In genomic region chr3:88214971-88215552, GRCm38 (mm10) we compare ENCODE assay signal across 8 mouse cellular contexts. TPM values are rescaled to one million over a fixed set of nuclear protein-coding genes. Genes with fewer than 3 reads are reported as not detected.
A peak's percentile ranks its signal among the peaks of the same experiment; 100 is the strongest.
DNase-seq lines count a peak whose midpoint lies in the region; ATAC-seq lines count a peak whose summit lies in the region.

No protein-coding gene starts in this region.

- WGBS in heart, embryonic 11.5 days (ENCODE audit: insufficient replicate concordance) = 2% methylated on average over 48 of the region's 48 CpGs
- 2% methylated on average over 48 of the region's 48 CpGs for WGBS in hindbrain, embryonic 13.5 days
- WGBS in midbrain, embryonic 10.5 days = under 1% methylated on average over 48 of the region's 48 CpGs

- H3K9ac ChIP-seq in heart, embryonic 11.5 days (ENCODE audit: low read depth, low read length) = no peak overlapping the region
- H3K9ac ChIP-seq in hindbrain, embryonic 13.5 days = peak overlapping the region; percentile 99

- peak overlapping the region; percentile 35 for H3K4me3 ChIP-seq in heart, embryonic 11.5 days (ENCODE audit: low read depth, low read length)
- H3K4me3 ChIP-seq in brown adipose tissue, adult 24 weeks (ENCODE audit: insufficient read depth, low read depth, low read length) = peak overlapping the region; percentile 50
- H3K4me3 ChIP-seq in hindbrain, embryonic 13.5 days = peak overlapping the region; percentile 75
- peak overlapping the region; percentile 47 for H3K4me3 ChIP-seq in midbrain, embryonic 10.5 days

- no peak overlapping the region for H3K27ac ChIP-seq in heart, embryonic 11.5 days (ENCODE audit: low read depth, low read length)
- H3K27ac ChIP-seq in brown adipose tissue, adult 24 weeks (replicated peaks; ENCODE audit: low read depth, low read length) = no peak overlapping the region
- peak overlapping the region; percentile 99 for H3K27ac ChIP-seq in hindbrain, embryonic 13.5 days
- H3K27ac ChIP-seq in midbrain, embryonic 10.5 days (replicated peaks) = peak overlapping the region; percentile 59

- no peak for DNase-seq in heart, postnatal 36 days
- peak; percentile 33 for DNase-seq in CD4-positive helper T cell, adult 2 months (ENCODE audit: low read depth, low spot score)
- no peak for DNase-seq in midbrain, embryonic 10.5 days (ENCODE audit: low spot score)
- DNase-seq in ovary, adult 18-20 months (ENCODE audit: low spot score) = no peak
- no peak for DNase-seq in left cerebral cortex, adult 11 months (ENCODE audit: low spot score)

- H3K27me3 ChIP-seq in heart, embryonic 11.5 days (ENCODE audit: control insufficient read depth, insufficient read depth, low read length) = peaks cover 94% of the 10 kb centered on the region
- H3K27me3 ChIP-seq in hindbrain, embryonic 13.5 days = peaks cover 60% of the 10 kb centered on the region
- H3K27me3 ChIP-seq in midbrain, embryonic 10.5 days (ENCODE audit: low read depth, poor library complexity, severe bottlenecking) = peaks cover 100% of the 10 kb centered on the region

- no peak for ATAC-seq in heart, embryonic 11.5 days (replicated peaks; ENCODE audit: insufficient number of reproducible peaks, low FRiP score, low TSS enrichment)
- peak; percentile 7; the same call in 1 of the 2 replicates for ATAC-seq in hindbrain, embryonic 13.5 days (ENCODE audit: low FRiP score)

- no peaks in the 10 kb centered on the region for H3K36me3 ChIP-seq in heart, embryonic 11.5 days (ENCODE audit: control insufficient read depth, insufficient read depth, low read length)
- peaks cover 23% of the 10 kb centered on the region for H3K36me3 ChIP-seq in hindbrain, embryonic 13.5 days
- H3K36me3 ChIP-seq in midbrain, embryonic 10.5 days = 0 out of 2 replicates have a peak, but pooled peaks cover 3% of the 10 kb centered on the region

- intact Hi-C loops in heart, postnatal 36 days (cut with DNase I) = no loop called here

- H3K4me1 ChIP-seq in heart, embryonic 11.5 days (ENCODE audit: control insufficient read depth, insufficient read depth, low read length) = peaks cover 3% of the 10 kb centered on the region; the same call in 1 of the 2 replicates
- H3K4me1 ChIP-seq in brown adipose tissue, adult 24 weeks (ENCODE audit: control insufficient read depth, insufficient read depth, insufficient read length, low read length) = peaks cover 13% of the 10 kb centered on the region
- H3K4me1 ChIP-seq in hindbrain, embryonic 13.5 days (replicated peaks) = peaks cover 80% of the 10 kb centered on the region
- H3K4me1 ChIP-seq in midbrain, embryonic 10.5 days = peaks cover 36% of the 10 kb centered on the region

- no peaks in the 10 kb centered on the region for H3K9me3 ChIP-seq in heart, embryonic 11.5 days (replicated peaks; ENCODE audit: control insufficient read depth, low read length)
- no peaks in the 10 kb centered on the region for H3K9me3 ChIP-seq in hindbrain, embryonic 13.5 days
- H3K9me3 ChIP-seq in midbrain, embryonic 10.5 days (replicated peaks) = no peaks in the 10 kb centered on the region

- peak overlapping the region; percentile 53 for H3K4me2 ChIP-seq in heart, embryonic 11.5 days
- peak overlapping the region; percentile 86 for H3K4me2 ChIP-seq in hindbrain, embryonic 13.5 days

RNA-seq across cellular contexts. Expression of gene Rhbg, which starts 39.4 kb away (rescaled TPM):
- 0.10 TPM in 1 of 2 replicates, not detected in the other for polyA plus RNA-seq in heart, embryonic 11.5 days (2014; fragmentation: Nextera tagmentation; extraction: Ambion mirVana)
- not detected for total RNA-seq in heart, postnatal 36 days (2021)
- polyA plus RNA-seq in brown adipose tissue, adult 24 weeks (2012; ENCODE audit: insufficient read depth, insufficient read length, missing spikeins) = not detected in 2 replicates
- 0.22 and 0.32 TPM in 2 replicates for polyA plus RNA-seq in hindbrain, embryonic 13.5 days (2015; fragmentation: Nextera tagmentation; extraction: Ambion mirVana)
- not detected in 2 replicates for polyA plus RNA-seq in midbrain, embryonic 10.5 days (2016; fragmentation: Nextera tagmentation; extraction: Ambion mirVana)

Comparison
In these comparisons a context has a peak if more than half of its experiments do, and no peak if none do; other contexts are left out.
1. H3K27ac ChIP-seq: peak in hindbrain, embryonic 13.5 days (single experiment) and midbrain, embryonic 10.5 days (single experiment); none in heart, embryonic 11.5 days (single experiment) and brown adipose tissue, adult 24 weeks (single experiment).
2. Peak in every context shown above with its lines, with median percentiles within 50 percentile points of each other: H3K4me3 ChIP-seq.